Mouse (Mus musculus) megakaryocyte, embryonic 14.5 days (primary cell): ENCODE results near the gene Gm20388.

ENCODE experiments used
- FLI1 ChIP-seq: IDR thresholded peaks from 2 replicates; pipeline ENCODE4 v1.6.1; 2012; ENCODE audit warnings: low read length, inconsistent platforms, mixed read lengths
- GATA1 ChIP-seq: IDR thresholded peaks from 3 replicates; pipeline ENCODE4 v1.6.1; 2012; ENCODE audit warnings: mixed read lengths, low read length, inconsistent platforms, borderline replicate concordance

DNA sequence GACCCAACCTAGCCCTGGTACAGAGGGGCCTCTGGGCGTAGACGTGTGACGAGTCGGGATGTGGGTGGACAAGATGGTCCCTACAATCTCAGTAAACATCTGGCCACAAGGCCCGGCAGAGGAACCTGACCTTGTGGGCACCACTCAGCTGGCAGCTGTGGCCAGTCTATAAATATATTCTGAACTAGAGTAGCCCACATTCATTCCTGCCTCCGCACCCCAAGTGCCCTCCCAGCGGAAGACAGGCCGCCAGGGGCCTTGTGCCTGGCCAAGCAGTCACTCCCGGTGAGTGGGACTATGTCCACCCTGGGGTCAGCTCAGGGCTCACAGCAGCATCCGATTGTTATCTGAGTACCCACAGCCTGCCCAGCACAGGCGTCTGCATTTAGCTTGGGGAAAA is 2327.6 kb downstream of the Gm20388 start:
- TF ChIP-seq GATA1 (no peak), FLI1 (no peak)
